Mouse (Mus musculus): ENCODE data around the gene Tcf19. TPM values are rescaled to one million over a fixed set of nuclear protein-coding genes. Genes with fewer than 3 reads are reported as not detected.

Gene Tcf19
- 10 to 100 TPM; 16.6 to 68.4 (median 21.5) TPM for polyA plus RNA-seq (2017; shearing (Covaris generic))

DNA sequence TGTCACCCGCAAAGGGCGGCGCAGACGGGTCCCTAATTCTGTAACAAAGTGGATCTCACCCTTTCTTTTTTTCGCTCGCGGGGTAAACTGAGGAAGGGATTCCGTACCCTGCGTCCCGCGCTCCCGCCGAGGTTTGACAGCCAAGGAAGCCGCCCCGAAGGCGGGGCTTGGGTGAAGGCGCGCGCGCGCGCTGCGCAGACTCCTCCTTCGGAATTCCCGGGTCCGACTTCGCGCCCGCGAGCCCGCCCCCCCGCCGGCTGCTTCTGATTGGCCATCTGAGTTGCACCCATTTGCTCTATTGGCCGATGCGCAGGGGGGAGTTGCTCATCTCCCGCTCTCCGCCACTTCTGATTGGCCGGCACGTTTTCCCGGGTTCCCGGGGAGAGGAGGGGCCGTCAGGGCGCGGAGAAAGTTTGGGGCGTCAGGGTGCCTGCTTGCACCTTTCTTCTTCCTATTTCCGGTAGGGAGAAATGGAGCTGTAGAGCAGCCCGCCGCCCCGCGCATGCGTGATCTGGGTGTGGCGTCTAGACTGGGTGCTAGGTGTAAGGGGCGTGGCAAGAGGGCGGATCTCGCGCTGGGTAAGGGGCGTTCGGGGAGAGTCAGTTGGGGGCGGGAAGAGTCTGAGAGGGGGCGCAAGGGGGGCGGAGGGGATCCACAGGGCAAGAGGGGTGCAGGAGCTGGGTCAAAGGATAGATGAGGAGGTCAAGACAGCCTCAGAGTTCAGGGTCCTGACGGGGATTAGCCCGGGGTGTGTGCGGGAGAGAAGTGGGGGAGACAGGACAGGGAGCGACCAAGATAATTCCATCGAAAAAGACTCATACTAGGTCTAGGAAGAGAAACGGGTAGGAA, at the start of gene Tcf19, which contains the start of gene Cchcr1:
TSS of gene Tcf19 (minus strand) at position 173 of the 849 bp plus-strand sequence.
TSS of gene Cchcr1 (plus strand) at position 449 of the 849 bp plus-strand sequence.
- peak; percentile 90 for ATAC-seq

DNA sequence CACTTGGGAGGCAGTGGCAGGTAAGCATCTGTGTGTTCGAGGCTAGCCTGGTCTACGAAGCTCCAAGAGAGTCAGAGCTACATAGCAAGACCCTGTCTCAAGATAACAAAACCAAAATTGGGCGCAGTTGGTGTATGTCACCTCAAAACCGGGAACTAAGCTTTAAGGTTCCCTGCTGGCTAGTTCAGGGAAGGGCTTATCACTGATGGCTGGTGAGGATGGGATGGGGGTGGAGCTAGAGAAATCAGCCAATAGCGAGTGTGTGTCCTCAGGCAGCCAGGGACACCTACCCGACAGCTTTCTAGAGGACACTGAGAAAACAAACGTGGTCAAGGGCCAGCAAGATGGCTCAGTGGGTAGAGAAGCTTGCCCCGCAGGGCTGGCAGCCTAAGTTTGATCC, 41.6 kb upstream of the Tcf19 start:
- no peak for ATAC-seq

DNA sequence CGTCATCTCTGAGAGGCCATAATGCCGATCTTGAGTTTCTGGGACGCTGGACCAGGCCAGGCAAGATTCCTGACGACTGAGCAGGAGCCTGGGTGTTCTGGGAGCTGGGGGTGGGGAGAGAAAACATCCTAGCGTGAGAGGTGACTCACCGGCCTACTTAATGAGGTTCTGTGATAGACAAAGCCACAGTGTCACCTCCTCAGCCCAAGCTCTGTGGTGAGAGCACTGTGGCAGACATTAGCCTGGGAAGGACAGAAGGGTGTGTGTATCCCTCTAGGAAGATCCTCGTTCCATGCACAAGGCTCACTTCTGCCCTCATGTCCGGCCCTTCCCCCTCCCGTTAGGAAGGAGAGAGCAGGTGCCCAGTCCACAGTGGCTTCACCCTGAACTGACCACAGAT, 40.7 kb upstream of the Tcf19 start:
- ATAC-seq, result no peak

DNA sequence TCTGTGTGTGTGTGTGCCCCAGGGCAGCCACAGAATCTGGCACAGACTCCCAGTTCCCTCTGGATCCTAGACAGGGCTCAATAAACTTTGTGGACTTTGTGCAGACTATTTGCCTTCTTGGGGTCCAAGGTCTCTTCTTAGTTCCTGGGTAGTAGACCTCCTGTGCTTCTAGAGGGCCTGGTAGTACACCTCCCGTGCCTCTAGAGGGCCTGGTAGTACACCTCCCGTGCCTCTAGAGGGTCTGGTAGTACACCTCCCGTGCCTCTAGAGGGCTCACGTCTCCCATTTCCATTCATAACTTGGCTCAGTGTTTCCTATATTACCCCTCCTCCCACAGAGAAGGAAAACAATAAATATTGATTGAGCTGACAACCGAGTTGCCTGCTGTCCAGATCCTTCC, 40.2 kb upstream of the Tcf19 start:
- ATAC-seq, result no peak

DNA sequence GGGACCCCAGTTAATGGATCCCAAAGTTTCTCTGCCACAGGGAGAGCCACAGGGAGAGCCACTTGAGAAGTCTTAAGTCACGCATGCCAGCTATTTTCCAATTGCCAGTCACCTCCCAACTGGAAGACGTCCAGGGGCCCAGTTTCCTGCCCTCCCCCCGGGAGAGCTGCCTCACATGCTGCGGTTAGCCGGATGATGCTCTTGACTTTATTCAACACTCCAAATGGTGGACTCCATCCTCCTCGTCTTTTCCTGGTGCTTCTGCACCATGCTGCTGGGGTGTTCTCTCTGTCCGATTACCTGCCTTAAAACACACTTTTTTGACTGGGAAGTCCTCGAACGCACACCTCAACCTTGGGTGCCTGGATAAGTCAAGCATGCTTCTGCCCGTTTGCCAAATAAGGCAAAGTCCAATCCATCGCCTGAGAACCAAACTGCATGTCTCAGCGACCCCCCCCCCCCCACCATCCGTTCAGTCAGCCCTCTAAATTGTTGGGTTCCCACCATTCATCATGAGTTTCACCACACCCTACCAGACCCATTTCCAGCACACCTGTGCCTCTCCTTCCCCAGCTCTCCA, 39.7 kb upstream of the Tcf19 start:
- no peak for ATAC-seq

DNA sequence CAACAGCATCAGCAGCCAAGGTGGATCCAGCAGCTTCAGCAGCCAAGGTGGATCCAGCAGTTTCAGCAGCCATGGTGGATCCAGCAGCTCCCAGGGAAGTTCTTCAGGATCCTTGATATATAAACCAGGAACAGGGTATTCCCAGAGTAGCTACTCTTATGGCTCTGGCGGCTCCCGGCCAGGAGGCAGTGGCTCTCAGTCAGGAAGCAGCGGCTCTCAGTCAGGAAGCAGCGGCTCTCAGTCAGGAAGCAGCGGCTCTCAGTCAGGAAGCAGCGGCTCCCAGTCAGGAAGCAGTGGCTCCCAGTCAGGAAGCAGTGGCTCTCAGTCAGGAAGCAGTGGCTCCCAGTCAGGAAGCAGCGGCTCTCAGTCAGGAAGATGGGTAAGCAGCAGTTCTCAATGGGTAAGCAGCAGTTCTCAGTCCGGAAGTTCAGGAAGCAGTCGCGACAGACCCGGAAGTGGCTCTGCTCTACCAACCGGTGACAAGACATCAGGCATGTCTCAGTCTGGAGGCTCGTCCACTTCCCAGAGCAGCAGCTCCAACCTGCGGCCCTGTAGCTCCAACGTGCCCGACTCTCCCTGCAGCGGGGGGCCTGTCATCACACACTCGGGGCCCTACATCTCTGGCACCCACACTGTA, 38.3 kb upstream of the Tcf19 start:
- ATAC-seq, result no peak

DNA sequence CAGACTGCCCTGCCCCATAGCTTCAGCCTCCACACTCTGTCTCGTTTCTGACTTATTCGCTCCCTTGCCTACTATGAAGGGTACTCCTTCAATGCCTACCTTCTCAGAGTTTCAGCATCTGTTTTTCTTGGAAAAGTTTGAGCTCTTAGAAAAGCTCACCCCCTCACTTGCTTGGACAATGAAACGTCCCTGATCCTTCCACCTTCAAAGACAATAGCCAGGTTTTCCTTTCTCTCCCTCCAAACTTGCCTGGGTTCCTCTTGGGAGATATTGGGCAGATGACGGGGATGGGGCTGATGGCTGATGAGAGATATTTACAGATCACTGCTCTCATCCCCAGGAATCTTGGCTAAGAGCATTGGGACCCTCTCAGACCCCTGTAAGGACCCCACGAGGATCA, 37.7 kb upstream of the Tcf19 start:
- ATAC-seq, result no peak

DNA sequence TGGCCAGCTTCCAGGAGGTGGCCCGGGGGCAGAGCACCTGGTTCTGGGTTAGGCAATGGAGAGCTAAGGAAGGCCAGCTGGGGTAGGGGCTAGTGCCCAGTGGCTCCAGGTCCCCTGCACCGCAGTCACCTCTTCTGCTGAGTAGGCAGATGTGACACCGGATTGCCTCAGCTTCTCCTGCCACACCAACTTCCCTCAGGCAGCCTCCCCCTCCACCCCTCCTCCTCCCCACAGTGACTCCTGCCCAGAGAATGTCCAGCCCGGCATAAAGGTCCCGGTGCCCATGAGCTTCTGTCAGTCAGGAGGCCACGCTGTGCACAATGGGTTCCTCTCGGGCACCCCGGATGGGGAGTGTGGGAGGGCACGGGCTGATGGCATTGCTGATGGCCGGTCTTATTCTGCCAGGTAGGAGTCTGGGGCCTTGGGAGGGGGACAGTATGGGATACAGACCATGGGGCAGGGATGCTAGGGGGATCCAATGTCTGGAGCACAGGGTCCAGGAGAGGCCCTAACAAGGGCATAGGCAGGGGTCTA, 35.3 kb upstream of the Tcf19 start, which contains the start of gene Cdsn:
TSS of gene Cdsn (plus strand) at position 248 of the 534 bp plus-strand sequence.
- no peak for ATAC-seq

DNA sequence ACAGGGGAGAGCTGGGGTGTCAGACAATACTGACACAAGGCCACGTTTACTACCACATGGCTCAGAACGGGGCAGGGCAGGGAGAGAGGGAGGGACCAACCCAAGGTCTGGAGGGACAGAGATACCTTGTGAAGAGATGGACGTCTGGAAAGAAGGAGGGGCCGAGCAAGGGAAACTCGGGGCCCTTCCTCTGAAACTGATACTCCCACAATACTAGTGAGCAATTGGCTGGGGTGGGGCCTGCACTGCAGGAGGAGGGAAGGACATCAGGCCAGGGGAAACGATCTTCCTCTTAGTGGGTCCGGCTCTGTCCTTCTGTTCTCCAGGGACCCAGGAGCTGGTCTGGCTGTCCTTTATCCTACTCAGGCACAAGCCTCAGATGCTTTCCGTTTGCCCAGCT, 34.2 kb upstream of the Tcf19 start:
- no peak for ATAC-seq

DNA sequence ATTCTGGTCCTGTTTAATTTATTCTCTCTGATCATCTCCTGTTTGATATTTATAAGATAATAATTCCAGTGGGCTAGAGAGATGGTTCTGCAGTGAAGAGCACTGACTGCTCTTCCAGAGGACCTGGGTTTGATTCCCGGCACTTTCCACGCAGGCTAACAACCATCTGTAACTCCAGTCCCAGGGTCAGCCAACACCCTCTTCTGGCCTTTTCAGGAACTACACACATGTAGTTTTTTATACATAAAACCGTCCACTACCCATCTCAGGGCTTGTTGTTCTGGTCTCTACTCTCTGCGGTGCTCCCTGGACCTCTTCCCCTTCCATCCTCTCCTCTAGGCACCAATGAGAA, 33.5 kb upstream of the Tcf19 start:
- no peak for ATAC-seq

DNA sequence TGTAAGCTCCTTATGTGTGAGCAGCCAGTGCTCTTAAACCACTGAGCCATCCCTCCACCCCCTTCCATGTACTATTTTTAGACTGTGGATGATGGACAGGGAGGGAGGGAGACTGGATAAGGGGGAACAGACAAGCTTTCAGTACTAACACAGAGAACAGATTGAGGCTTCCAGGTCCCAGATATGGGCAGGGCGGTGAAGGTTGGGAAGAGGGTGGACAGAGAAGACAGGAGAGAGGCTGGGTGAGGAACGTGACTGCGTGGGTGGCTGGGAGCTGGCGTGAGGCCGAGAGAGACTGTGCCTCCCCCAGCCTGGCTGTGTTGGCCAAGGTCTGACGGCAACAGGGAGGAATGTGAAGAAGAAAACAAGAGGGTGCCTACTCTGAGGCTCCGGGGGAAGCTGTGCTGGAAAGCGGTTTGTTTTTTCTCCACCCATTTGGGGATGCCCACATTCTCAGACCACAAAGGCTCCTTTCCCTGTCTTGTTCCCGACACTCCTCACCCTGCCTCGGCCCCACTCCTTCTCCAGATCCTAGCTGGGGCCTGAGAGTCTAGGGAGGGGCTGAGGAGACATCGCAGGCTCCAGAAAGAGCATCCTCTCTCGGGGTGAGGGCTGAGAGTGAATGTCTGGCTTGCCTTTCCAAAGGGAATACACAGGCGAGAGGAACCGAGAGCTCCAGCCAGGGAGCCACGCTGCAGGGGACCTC, 33.0 kb upstream of the Tcf19 start:
- no peak for ATAC-seq

DNA sequence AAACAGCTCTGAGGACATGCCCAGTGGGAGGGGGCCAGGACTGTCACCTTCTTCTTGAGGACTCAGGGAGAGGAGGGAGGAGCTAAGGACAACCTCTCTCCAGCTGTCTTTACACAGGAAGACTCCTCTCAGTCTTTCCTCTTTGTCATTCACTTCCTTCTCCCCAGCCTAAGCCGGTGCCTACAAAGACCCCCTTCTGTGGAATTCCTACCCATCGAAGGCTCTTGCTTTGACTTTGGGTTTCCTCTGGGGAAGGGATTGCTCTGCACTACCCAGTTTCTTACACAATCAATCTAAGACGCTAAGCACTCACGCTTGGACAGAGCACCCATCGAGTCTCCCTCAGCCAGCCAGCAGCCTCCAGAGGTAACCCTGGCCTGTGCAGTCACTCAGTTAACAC, 32.0 kb upstream of the Tcf19 start:
- ATAC-seq, result no peak

DNA sequence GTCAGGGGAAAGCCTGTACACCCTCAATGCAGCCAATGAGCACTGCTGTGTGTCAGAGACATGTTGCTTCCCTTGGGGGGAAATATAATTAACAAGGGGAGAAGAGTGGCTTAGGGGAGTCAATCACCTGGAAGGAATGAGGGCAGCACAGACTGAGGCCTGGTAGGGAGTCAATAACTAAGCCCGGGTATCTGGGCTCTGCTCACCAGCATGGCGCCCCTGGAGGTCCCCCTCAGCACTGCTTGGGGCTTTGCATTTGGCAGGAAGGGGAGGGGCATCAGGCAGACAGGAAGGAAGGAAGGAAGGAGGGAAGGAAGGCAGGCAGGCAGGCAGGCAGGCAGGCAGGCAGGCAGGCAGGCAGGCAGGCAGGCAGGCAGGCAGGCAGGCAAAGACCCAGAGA, 30.8 kb upstream of the Tcf19 start:
- no peak for ATAC-seq

DNA sequence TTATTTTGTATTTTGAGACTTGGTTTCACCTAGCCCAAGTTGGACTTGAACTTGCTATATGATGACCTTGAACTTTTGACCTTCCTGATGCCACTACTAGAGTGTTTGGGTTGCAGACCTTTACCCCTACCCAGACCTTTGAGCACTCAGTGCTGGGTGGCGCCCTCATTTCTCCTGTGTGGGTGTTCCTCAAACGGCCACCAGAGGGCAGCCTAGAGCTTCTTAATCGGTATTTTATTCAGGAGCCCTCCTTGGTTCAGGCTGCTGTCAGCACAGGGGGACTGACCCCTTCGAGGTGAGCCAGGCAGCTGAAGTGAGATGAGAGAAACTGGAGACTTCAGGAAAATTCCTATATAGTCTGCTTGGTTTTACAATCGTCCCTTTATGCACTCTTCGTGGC, 28.1 kb upstream of the Tcf19 start:
- ATAC-seq, result no peak

DNA sequence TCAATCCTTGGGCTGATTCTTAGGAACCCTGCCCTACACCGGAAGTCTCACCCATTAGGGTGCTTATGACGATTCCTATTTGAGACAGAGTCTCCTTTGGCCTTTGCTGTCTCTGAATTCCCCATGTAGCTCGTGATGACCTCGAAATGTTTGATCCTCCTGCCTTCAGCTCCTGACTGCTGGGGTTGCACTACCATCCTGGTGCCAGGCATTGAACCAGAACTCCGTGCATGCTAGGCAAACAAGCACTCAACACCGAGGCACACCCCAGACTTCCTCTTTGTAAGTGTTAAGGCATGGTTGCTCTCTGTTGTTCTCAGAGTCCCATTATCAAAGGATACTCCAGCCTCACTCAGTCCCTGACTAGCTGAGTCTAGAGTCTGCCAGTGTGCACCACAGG, 27.4 kb upstream of the Tcf19 start:
- no peak for ATAC-seq

DNA sequence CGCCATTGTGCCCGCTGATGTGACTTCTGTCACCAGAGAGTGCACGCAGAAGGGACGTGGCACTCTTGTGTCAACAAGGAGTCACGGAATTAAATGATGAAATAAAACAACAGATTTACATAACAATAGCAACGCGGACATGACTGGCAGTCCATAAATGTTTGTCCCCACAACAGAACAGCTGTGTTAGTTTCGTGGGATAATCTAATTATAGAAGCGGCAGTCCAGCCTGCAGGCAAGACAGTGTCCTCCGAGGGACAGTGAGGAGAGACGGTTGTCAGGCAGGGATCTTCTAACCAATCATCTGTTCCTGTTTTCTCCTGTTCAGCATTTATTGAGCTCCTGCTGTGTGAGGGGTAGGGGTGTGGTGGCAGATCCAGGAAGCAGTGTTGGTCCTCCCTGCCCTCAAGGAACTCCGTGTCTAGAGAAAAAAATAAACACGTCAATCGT, 26.8 kb upstream of the Tcf19 start:
- ATAC-seq, result no peak

DNA sequence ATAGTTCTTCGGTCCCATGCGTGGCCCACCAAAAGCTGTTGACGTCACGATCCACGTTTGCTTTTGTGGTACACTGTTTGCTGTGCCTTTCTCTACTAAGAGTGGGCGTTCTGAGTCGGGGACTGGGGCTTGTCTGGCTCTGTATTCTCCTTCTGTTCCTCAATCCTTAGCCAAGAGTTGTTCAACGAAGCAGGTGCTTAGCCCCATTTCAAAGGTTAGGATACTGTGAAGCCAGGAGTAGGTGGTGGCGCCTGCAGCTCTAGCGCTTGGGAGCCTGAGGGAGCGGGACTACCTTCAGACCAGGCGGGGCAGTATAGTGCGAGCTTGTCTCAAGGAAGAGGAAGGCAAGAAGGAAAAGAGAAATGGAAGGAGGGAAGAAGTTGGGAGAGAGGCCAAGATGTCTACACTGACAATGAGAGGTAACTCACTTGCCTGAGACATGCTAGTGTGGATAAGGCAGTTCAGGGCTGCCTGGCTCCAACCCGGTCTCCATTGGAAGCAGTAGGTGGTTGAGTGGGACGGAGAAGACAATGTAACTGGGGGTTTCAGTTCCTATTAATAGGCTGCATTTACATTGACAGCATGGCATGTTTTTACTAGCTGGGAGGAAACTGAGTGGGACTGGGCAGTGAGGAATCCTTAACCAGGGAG, 26.3 kb upstream of the Tcf19 start:
- ATAC-seq, result no peak

DNA sequence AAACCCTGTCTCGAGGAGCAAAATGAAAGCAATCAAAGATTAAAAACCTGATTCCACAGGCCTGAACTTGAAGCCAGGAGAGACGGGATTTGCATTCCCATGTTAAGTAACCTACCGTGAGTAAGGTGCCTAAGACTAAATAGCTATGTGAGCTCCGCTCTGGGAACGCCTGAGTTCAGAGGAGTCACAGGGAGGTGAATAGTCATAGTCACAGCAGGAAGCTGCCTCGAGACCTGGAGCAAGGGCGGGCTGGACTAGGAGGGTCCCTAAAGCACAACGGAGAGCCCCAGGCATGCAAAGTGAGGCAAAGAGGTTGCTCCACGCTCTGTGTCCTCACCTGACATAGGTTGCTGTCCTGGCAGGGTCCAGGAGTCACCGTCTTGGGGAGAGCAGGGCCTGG, 22.9 kb upstream of the Tcf19 start:
- no peak for ATAC-seq

DNA sequence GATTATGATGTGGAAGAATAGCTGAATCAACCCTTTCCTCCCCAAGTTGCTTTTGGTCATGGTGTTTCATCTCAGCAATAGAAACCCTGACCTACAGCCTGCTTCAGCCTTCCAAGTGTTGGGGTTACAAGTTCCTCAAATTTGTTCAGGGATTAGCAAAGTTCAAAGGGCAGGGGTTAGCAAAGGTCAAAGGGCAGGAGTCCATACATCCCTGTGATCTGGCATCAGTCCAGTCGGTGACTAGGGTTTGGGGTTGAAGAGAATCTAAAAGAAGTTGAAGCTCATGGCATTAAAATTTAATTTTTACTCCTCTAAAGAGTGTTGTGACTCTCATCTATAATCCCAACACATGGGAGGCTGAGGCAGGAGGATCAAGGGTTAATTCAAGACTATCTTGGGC, 21.9 kb upstream of the Tcf19 start:
- ATAC-seq, result no peak

DNA sequence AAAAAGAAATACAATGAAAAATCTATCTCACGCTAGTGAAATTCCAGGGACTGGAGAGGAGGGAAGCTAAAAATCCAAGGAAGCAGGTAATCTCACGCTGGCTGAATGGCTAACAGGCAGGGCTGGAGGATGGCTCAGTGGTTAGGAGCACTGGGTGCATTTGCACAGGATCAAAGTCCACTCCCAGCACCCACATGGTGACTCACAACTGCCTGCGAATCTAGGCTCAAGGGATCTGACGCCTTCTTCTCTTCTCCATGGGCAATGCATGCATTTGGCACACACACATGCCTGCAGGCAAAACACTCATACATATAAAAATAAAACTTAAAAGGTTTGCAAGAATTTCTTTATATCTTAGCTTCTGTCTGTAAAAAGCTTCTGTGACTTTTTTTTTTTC, 20.8 kb upstream of the Tcf19 start:
- ATAC-seq, result no peak

DNA sequence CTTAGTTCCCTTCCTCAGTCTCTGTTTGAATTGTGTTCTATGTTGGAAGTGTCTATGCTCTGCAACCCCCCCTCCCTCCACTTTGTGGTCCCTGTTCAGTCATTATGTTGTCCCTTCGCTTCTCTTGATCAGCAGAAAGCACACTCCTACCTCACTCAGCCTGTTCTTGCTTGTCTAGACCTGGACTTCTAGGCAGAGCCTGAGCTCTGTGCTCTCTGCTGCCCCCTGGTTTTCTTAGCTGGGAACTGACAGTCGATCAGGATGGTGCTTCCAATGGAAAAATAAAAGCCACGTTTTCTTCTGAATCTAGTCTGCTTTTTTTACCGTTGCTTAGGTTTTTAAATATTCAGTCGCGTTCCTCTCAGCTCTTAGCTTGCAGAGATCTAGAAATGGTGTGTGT, 17.7 kb upstream of the Tcf19 start:
- no peak for ATAC-seq

DNA sequence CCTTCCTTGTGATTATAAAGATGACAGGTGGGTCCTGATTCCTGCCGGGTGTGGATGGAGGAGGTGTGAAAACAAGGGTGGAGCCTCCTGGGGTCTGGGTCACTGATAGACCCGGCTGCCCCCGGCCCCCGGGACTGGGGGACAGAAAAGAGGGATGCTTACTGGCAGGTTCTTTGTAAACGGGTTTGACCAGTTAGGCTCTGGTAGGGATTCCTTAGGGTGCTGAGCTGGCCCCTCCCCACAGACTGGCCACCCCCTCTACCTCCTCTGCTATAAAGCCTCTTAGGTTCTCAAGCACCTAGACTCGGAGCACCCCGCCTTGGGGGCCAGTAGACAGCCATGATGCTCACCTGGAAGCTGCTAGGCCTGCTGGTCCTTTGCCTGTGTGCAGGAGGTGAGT, 16.3 kb upstream of the Tcf19 start, which contains the start of gene Psors1c2:
TSS of gene Psors1c2 (plus strand) at position 301 of the 400 bp plus-strand sequence.
- no peak for ATAC-seq

Data from inflammation-experienced regulatory T-cells, adult 6 months (primary cell).